Mouse (Mus musculus): ENCODE results near the gene Fgf6. TPM values are rescaled to one million over a fixed set of nuclear protein-coding genes. Genes with fewer than 3 reads are reported as not detected.

The Fgf6 gene
- not detected in 2 replicates for polyA plus RNA-seq (2021; fragmentation: Nextera tagmentation)
- long read RNA-seq, experiment 1 = 0 reads
- long read RNA-seq, experiment 2 = 0 reads

DNA sequence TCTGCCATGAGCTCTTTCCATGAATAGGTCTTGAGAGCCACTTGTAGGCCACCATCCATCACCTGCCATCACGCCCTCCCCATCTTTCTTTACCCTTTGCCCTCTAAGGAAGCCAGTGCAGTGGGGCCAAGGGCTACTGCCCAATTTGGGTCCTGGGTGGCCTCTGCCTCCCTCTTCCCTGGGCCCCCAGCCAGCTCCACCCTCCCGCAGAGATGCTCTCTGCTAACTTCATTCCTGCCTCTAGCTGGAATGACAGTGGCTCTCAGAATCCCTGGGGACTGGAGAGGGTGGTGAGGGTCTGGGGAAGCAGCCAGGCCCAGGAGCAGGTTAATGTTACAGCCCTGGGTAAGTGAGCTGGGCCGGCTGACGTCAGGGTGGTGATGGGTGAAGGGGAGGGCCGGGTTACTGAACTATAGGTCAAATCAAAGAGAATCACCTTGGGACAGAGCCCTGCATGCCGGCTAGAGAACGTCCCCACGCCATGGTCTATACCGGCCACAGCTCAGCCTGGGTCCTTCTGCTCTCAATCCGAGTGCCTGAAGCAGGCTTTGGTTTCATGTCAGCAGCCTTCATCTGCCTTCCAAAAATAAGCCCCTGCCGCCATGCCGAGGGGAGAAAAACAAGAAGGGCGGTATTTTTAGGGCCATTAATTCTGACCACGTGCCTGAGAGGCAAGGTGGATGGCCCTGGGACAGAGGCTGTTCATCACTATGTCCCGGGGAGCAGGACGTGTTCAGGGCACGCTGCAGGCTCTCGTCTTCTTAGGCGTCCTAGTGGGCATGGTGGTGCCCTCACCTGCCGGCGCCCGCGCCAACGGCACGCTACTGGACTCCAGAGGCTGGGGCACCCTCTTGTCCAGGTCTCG is at the start of gene Fgf6:
Fgf6 (plus strand) TSS at position 681 of the 865 bp plus-strand sequence.

GRCm38 (mm10) chr6:127072817-127073216 is 57.4 kb downstream of the Fgf6 start, which contains the start of gene Fgf23:
TSS of gene Fgf23 (plus strand) at chr6:127072902.

Other genes starting within 250 kb of the Fgf6 start
- 155 and 206 TPM in 2 replicates for gene Ndufa9, start 166.4 kb upstream of the Fgf6 start, polyA plus RNA-seq (2021; fragmentation: Nextera tagmentation)
- 0.06 TPM in 1 of 2 replicates, not detected in the other for gene Akap3, start 162.5 kb upstream of the Fgf6 start, polyA plus RNA-seq (2021; fragmentation: Nextera tagmentation)
- 0.10 and 0.15 TPM in 2 replicates for gene Dyrk4, start 93.7 kb upstream of the Fgf6 start, polyA plus RNA-seq (2021; fragmentation: Nextera tagmentation)
- gene Rad51ap1, start 76.0 kb upstream of the Fgf6 start, polyA plus RNA-seq (2021; fragmentation: Nextera tagmentation) = 1.4 and 2.3 TPM in 2 replicates
- gene D6Wsu163e, start 75.6 kb upstream of the Fgf6 start, polyA plus RNA-seq (2021; fragmentation: Nextera tagmentation) = 21.9 TPM in 2 replicates
- gene Fgf23, start 57.3 kb downstream of the Fgf6 start, polyA plus RNA-seq (2021; fragmentation: Nextera tagmentation) = not detected in 2 replicates
- gene Tigar, start 94.0 kb downstream of the Fgf6 start, polyA plus RNA-seq (2021; fragmentation: Nextera tagmentation) = 10.4 and 12.4 TPM in 2 replicates
- gene Ccnd2, start 136.6 kb downstream of the Fgf6 start, polyA plus RNA-seq (2021; fragmentation: Nextera tagmentation) = 36.7 and 37.9 TPM in 2 replicates

All from left cerebral cortex, adult 6 months (tissue).